Mouse (Mus musculus) retina, postnatal 1 day (tissue): Measurements from ENCODE around the gene Tspan31.
A peak's percentile ranks its signal among the peaks of the same experiment; 100 is the strongest.

Experiments used
- DNase-seq: peaks from one replicate; pipeline ENCODE4 v3.0.0-alpha.2; 2012

The Tspan31 gene

GRCm38 (mm10) chr10:127041274-127041766 lies 28.7 kb downstream of the Tspan31 start, which contains the start of the genes Mettl1 and Eef1akmt3:
Gene Mettl1 (plus strand): TSS chr10:127041414.
Gene Eef1akmt3 (minus strand): TSS chr10:127041513.
- DNase-seq = no peak

GRCm38 (mm10) chr10:127040569-127041214 lies 29.4 kb downstream of the Tspan31 start:
- DNase-seq = peak; percentile 38

- DNase-seq = no peak
Measured at GRCm38 (mm10) chr10:127037641-127038040, 32.4 kb downstream of the Tspan31 start.

- DNase-seq = no peak
Measured at GRCm38 (mm10) chr10:127036273-127036672, 33.8 kb downstream of the Tspan31 start.

GRCm38 (mm10) chr10:127033301-127033741 lies 36.7 kb downstream of the Tspan31 start:
- DNase-seq = no peak

GRCm38 (mm10) chr10:127030336-127031296 lies 39.4 kb downstream of the Tspan31 start, which contains the start of gene Tsfm:
Gene Tsfm (minus strand): TSS chr10:127030840.
- DNase-seq = peak; percentile 94

GRCm38 (mm10) chr10:127018422-127018821 lies 51.6 kb downstream of the Tspan31 start:
- no peak for DNase-seq
